8 mouse cellular contexts compared by ENCODE assay signal in the genomic region with DNA sequence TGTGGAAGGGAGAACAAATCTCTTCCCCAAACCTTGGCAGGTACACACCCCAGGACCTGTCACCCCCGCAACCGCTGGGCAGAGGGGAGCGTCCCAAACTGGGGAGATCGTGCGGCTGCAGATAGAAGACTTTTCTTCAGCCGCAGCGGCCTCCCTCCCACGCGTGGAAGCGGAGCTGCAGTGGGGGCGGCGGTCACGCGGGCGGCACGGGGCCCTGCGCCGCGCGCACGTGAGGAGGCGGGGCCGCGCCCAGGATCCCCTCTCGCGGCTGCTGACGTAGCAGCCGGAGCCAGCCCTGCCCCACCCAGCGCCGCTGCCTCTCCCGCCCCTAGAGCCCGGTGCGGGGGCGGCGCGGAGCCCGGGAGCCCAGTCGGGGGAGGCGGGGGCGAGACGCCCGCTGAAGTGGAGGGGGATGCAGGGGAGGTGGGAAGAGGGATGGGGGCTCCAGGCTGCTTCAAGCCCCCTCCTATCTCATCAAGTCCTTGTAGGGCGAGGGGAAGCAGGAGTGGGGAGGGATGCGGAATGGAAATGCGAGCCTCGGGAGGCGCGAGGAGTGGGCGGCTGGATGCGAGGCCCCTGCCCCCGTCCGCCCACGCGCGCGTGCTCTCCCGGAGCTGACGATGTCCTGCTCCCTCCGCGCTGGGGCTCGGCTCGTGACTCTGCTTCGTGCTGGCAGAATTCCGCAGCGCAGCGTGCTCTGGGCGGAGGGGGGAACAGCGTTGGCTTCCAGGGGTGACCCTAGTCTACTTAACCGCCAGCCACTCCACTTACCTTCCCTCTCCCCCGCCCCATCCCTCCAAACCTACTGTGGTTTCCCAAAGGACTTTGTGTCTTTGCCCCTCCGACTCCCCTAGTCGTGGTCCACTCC.
DNase-seq lines count a peak whose midpoint lies in the region; ATAC-seq and TF ChIP-seq lines count a peak whose summit lies in the region.

No protein-coding gene starts in this region.

- no peak for TF ChIP-seq CTCF in midbrain, postnatal 0 days (IDR thresholded peaks at IDR 0.05)

- no peak for ATAC-seq in erythroblast, adult 5-6 weeks (replicated peaks; ENCODE audit: low FRiP score, poor library complexity, severe bottlenecking)
- peak; percentile 79 for ATAC-seq in embryonic facial prominence, embryonic 15.5 days (ENCODE audit: insufficient number of reproducible peaks, low FRiP score, low TSS enrichment, low read depth)
- peak; percentile 82 for ATAC-seq in heart, embryonic 12.5 days (ENCODE audit: insufficient number of reproducible peaks, low FRiP score)
- peak; percentile 89 for ATAC-seq in kidney, embryonic 16.5 days (ENCODE audit: low FRiP score, low TSS enrichment)
- peak; percentile 95 for ATAC-seq in midbrain, postnatal 0 days (ENCODE audit: low FRiP score)

- H3K36me3 ChIP-seq in erythroblast, embryonic 14.5 days (ENCODE audit: control insufficient read depth), result no peaks in the 10 kb centered on the region
- no peaks in the 10 kb centered on the region for H3K36me3 ChIP-seq in embryonic facial prominence, embryonic 15.5 days
- H3K36me3 ChIP-seq in heart, embryonic 12.5 days, result no peaks in the 10 kb centered on the region
- H3K36me3 ChIP-seq in kidney, embryonic 16.5 days (ENCODE audit: insufficient read depth, low read length), result no peaks in the 10 kb centered on the region
- H3K36me3 ChIP-seq in midbrain, postnatal 0 days (ENCODE audit: insufficient read depth, low read length), result no peaks in the 10 kb centered on the region

- H3K4me2 ChIP-seq in embryonic facial prominence, embryonic 15.5 days (replicated peaks), result peak overlapping the region; percentile 96
- peak overlapping the region; percentile 97 for H3K4me2 ChIP-seq in heart, embryonic 12.5 days
- peak overlapping the region; percentile 99 for H3K4me2 ChIP-seq in kidney, embryonic 16.5 days (replicated peaks; ENCODE audit: low read depth, low read length)
- peak overlapping the region; percentile 84 for H3K4me2 ChIP-seq in midbrain, postnatal 0 days (ENCODE audit: low read depth, low read length, poor library complexity, severe bottlenecking)

- H3K4me1 ChIP-seq in erythroblast, embryonic 14.5 days (ENCODE audit: control insufficient read depth), result peaks cover 9% of the 10 kb centered on the region
- 0 out of 2 replicates have a peak, but pooled peaks cover 7% of the 10 kb centered on the region for H3K4me1 ChIP-seq in embryonic facial prominence, embryonic 15.5 days
- peaks cover 3% of the 10 kb centered on the region; the same call in 1 of the 2 replicates for H3K4me1 ChIP-seq in heart, embryonic 12.5 days (replicated peaks)
- H3K4me1 ChIP-seq in kidney, embryonic 16.5 days (ENCODE audit: insufficient read depth, low read length), result peaks cover 10% of the 10 kb centered on the region
- no peaks in the 10 kb centered on the region for H3K4me1 ChIP-seq in midbrain, postnatal 0 days (ENCODE audit: insufficient read depth, low read length)

- DNase-seq in liver, result peak; percentile 64
- DNase-seq in midbrain, postnatal 0 days (ENCODE audit: low spot score), result peak; percentile 88
- peak; percentile 9 to 44 for DNase-seq in spleen, postnatal 36 days (ENCODE audit: low spot score in 2 of 2)

- H3K4me3 ChIP-seq in erythroblast, embryonic 14.5 days (replicated peaks), result peak overlapping the region; percentile 37
- peak overlapping the region; percentile 62 for H3K4me3 ChIP-seq in embryonic facial prominence, embryonic 15.5 days (replicated peaks)
- peak overlapping the region; percentile 66 for H3K4me3 ChIP-seq in heart, embryonic 12.5 days
- peak overlapping the region; percentile 63 for H3K4me3 ChIP-seq in kidney, embryonic 16.5 days (ENCODE audit: low read length)
- H3K4me3 ChIP-seq in midbrain, postnatal 0 days (ENCODE audit: low read depth, low read length), result peak overlapping the region; percentile 42

- WGBS in embryonic facial prominence, embryonic 15.5 days, result under 1% methylated on average over 68 of the region's 72 CpGs
- under 1% methylated on average over 72 of the region's 72 CpGs for WGBS in heart, embryonic 12.5 days
- under 1% methylated on average over 66 of the region's 72 CpGs for WGBS in kidney, embryonic 16.5 days
- under 1% methylated on average over 59 of the region's 72 CpGs for WGBS in midbrain, postnatal 0 days

- peaks cover 43% of the 10 kb centered on the region for H3K27me3 ChIP-seq in erythroblast, embryonic 14.5 days (ENCODE audit: control insufficient read depth)
- peaks cover 23% of the 10 kb centered on the region for H3K27me3 ChIP-seq in embryonic facial prominence, embryonic 15.5 days
- H3K27me3 ChIP-seq in heart, embryonic 12.5 days (replicated peaks), result peaks cover 35% of the 10 kb centered on the region
- peaks cover 41% of the 10 kb centered on the region for H3K27me3 ChIP-seq in kidney, embryonic 16.5 days (ENCODE audit: insufficient read depth, low read length)
- H3K27me3 ChIP-seq in midbrain, postnatal 0 days (ENCODE audit: insufficient read depth, low read length), result no peaks in the 10 kb centered on the region

- peak overlapping the region; percentile 48 for H3K9ac ChIP-seq in embryonic facial prominence, embryonic 15.5 days
- H3K9ac ChIP-seq in heart, embryonic 12.5 days, result peak overlapping the region; percentile 79
- peak overlapping the region; percentile 63 for H3K9ac ChIP-seq in kidney, embryonic 16.5 days (replicated peaks; ENCODE audit: low read length)
- peak overlapping the region; percentile 63 for H3K9ac ChIP-seq in midbrain, postnatal 0 days (replicated peaks; ENCODE audit: low read length, poor library complexity, severe bottlenecking)

- H3K9me3 ChIP-seq in erythroblast, embryonic 14.5 days (ENCODE audit: control insufficient read depth, low read length), result no peaks in the 10 kb centered on the region
- H3K9me3 ChIP-seq in embryonic facial prominence, embryonic 15.5 days (replicated peaks), result no peaks in the 10 kb centered on the region
- no peaks in the 10 kb centered on the region for H3K9me3 ChIP-seq in heart, embryonic 12.5 days (replicated peaks)
- no peaks in the 10 kb centered on the region for H3K9me3 ChIP-seq in kidney, embryonic 16.5 days (ENCODE audit: low read length)
- no peaks in the 10 kb centered on the region for H3K9me3 ChIP-seq in midbrain, postnatal 0 days (ENCODE audit: low read length)

- no peak overlapping the region for H3K27ac ChIP-seq in embryonic facial prominence, embryonic 15.5 days (replicated peaks)
- H3K27ac ChIP-seq in heart, embryonic 12.5 days (ENCODE audit: poor library complexity, severe bottlenecking), result no peak overlapping the region; the same call in 1 of the 2 replicates
- no peak overlapping the region for H3K27ac ChIP-seq in kidney, embryonic 16.5 days (ENCODE audit: low read length)
- peak overlapping the region; percentile 89 for H3K27ac ChIP-seq in midbrain, postnatal 0 days (ENCODE audit: low read depth, low read length)

Comparison
In these comparisons a context has a peak if more than half of its experiments do, and no peak if none do; other contexts are left out.
1. DNase-seq: peak in every context shown above with its lines; median percentile 88 in midbrain, postnatal 0 days; 64 in liver; 26 in spleen, postnatal 36 days.